Mouse (Mus musculus): Measurements from ENCODE around the gene Pde10a. TPM values are rescaled to one million over a fixed set of nuclear protein-coding genes. Genes with fewer than 3 reads are reported as not detected.

Gene Pde10a
- total RNA-seq (2012; rRNA removed) (0.04 and 0.13 TPM in 2 replicates), total RNA-seq (2014; rRNA removed) (0.07 and 0.21 TPM in 2 replicates), polyA plus RNA-seq (2012; ENCODE audit: insufficient read length, low read depth) (0.23 and 0.41 TPM in 2 replicates)

DNA sequence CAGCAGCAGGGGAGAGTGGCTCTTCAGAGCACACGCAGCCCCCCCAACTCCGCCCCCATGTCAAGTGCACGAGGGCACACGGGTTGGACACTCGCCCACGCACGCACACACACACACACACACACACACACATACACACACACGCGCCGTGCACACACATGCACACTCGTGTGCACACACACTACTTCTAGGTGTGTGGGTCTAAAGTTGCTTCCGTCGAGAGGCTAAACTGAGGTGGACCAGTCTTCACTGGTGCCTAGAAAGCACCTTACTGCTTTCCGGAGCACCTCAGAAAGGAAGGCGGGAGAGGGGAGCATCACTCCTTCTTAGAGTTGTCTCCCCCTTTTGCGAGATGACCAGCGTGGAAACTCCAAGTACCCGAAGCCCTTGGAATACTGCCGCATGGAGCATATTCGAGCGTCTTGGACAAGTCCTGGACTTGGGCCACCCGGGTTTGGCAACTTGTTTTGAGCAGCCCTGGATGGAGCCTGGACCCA, at the start of gene Pde10a:
Gene Pde10a, plus strand, starts transcription at position 148 of the 497 bp plus-strand sequence.
- peak within 1 kb of the TSS; percentile 90 for H3K4me2 ChIP-seq (ENCODE audit: insufficient read depth, low read depth, poor library complexity, severe bottlenecking)
- H3K79me2 ChIP-seq (replicated peaks; ENCODE audit: control insufficient read depth, extremely low read depth, insufficient read depth, poor library complexity, severe bottlenecking): no peaks in the 10 kb centered on the region
- H3K27ac ChIP-seq (ENCODE audit: insufficient read depth, low read depth): no peak within 1 kb of the TSS
- DNase-seq (ENCODE audit: extremely low read depth): no peak
- no peaks in the 10 kb centered on the region for H3K36me3 ChIP-seq (replicated peaks in 1 of 2; ENCODE audit: control insufficient read depth in 1 of 2, insufficient read depth in 1 of 2, low read length in 1 of 2)
- H3K4me3 ChIP-seq (replicated peaks in 1 of 3; ENCODE audit: low read depth in 2 of 3, low read length in 2 of 3, poor library complexity in 1 of 3): peak within 1 kb of the TSS in 1 of 3 experiments; percentile 19
- in situ Hi-C loops (cut with MboI; ENCODE audit: low pct_ligation_motif_present, low pct_unique_long_range_greater_than_20kb, low sequenced_read_pairs) (no loop called here), dilution Hi-C loops (cut with MboI; ENCODE audit: extremely low pct_ligation_motif_present, extremely low pct_unique_long_range_greater_than_20kb, low sequenced_read_pairs) (no loop called here)
- no peak within 1 kb of the TSS for H3K9ac ChIP-seq (ENCODE audit: insufficient read depth, low read depth)
- no peaks in the 10 kb centered on the region for H3K9me3 ChIP-seq (replicated peaks; ENCODE audit: low read length)
- H3K27me3 ChIP-seq (replicated peaks): peaks cover 59% of the 10 kb centered on the region
- TF ChIP-seq MAX (IDR thresholded peaks at IDR 0.05; ENCODE audit: low read length): no peak
- no peak for TF ChIP-seq MXI1 (IDR thresholded peaks at IDR 0.05; ENCODE audit: low read depth, low read length)
- TF ChIP-seq E2F4 (IDR thresholded peaks at IDR 0.05; ENCODE audit: insufficient replicate concordance, low read depth, low read length): no peak
- no peak for TF ChIP-seq USF1 (IDR thresholded peaks at IDR 0.05; ENCODE audit: low read depth, low read length)
- TF ChIP-seq KAT2A (IDR thresholded peaks at IDR 0.05; ENCODE audit: insufficient replicate concordance, low read length): no peak
- TF ChIP-seq MAZ (IDR thresholded peaks at IDR 0.05; ENCODE audit: low read depth, low read length): no peak
- TF ChIP-seq BHLHE40 (IDR thresholded peaks at IDR 0.05; ENCODE audit: low read depth, low read length): no peak
- no peak for TF ChIP-seq ETS1 (conservative IDR thresholded peaks at IDR 0.05; ENCODE audit: low read depth, low read length)
- no peak for TF ChIP-seq SMC3 (IDR thresholded peaks at IDR 0.05; ENCODE audit: low read depth, low read length)
- no peak for TF ChIP-seq ZKSCAN1 (IDR thresholded peaks at IDR 0.05; ENCODE audit: borderline replicate concordance, low read depth, low read length)
- TF ChIP-seq JUN (IDR thresholded peaks at IDR 0.05; ENCODE audit: insufficient read depth, low read depth, low read length): no peak
- no peak for TF ChIP-seq UBTF (IDR thresholded peaks at IDR 0.05; ENCODE audit: low read depth, low read length)
- TF ChIP-seq ELF1 (IDR thresholded peaks at IDR 0.05; ENCODE audit: low read depth, low read length): no peak
- peaks cover 5 to 8% of the 10 kb centered on the region in 2 experiments for H3K4me1 ChIP-seq (ENCODE audit: control insufficient read depth in 1 of 2, insufficient read depth in 2 of 2)

DNA sequence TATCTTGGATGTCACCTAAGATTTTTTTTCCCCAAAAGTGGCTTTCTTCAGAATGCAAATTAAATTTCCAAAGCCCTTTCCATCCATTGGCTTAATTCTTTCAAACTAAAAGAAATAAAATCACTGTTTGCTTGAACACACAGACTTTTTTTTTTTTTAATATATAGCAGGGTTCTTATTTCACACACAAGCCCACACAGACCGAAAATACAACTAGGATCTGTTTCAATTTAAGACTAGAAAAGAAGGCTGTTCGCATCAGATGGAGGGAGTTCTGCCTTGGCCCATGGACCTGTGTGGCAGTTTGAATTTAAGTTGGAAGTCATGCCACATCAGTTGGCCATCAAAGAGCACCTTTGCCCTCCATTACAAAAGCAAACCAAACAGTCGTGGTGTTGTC, 46.6 kb upstream of the Pde10a start:
- in situ Hi-C loops (cut with MboI; ENCODE audit: low pct_ligation_motif_present, low pct_unique_long_range_greater_than_20kb, low sequenced_read_pairs) (no loop called here), dilution Hi-C loops (cut with MboI; ENCODE audit: extremely low pct_ligation_motif_present, extremely low pct_unique_long_range_greater_than_20kb, low sequenced_read_pairs) (no loop called here)
- H3K79me2 ChIP-seq (replicated peaks; ENCODE audit: control insufficient read depth, extremely low read depth, insufficient read depth, poor library complexity, severe bottlenecking): no peaks in the 10 kb centered on the region
- no peak overlapping the region for H3K4me2 ChIP-seq (ENCODE audit: insufficient read depth, low read depth, poor library complexity, severe bottlenecking)
- no peaks in the 10 kb centered on the region for H3K4me1 ChIP-seq (ENCODE audit: control insufficient read depth in 1 of 2, insufficient read depth in 2 of 2)
- peaks cover 4% of the 10 kb centered on the region for H3K9me3 ChIP-seq (replicated peaks; ENCODE audit: low read length)
- no peak overlapping the region for H3K9ac ChIP-seq (ENCODE audit: insufficient read depth, low read depth)
- H3K27ac ChIP-seq (ENCODE audit: insufficient read depth, low read depth): no peak overlapping the region
- DNase-seq (ENCODE audit: extremely low read depth): no peak
- H3K36me3 ChIP-seq (replicated peaks in 1 of 2; ENCODE audit: control insufficient read depth in 1 of 2, insufficient read depth in 1 of 2, low read length in 1 of 2): no peaks in the 10 kb centered on the region
- H3K27me3 ChIP-seq (replicated peaks): peaks cover 14% of the 10 kb centered on the region
- no peak overlapping the region for H3K4me3 ChIP-seq (replicated peaks in 1 of 3; ENCODE audit: low read depth in 2 of 3, low read length in 2 of 3, poor library complexity in 1 of 3)
- no peak for TF ChIP-seq UBTF (IDR thresholded peaks at IDR 0.05; ENCODE audit: low read depth, low read length)
- TF ChIP-seq E2F4 (IDR thresholded peaks at IDR 0.05; ENCODE audit: insufficient replicate concordance, low read depth, low read length): no peak
- no peak for TF ChIP-seq POLR2AphosphoS2 (IDR thresholded peaks at IDR 0.05; ENCODE audit: low read depth, low read length)
- no peak for TF ChIP-seq TBP (conservative IDR thresholded peaks at IDR 0.05; ENCODE audit: low read depth, low read length)
- no peak for TF ChIP-seq MAZ (IDR thresholded peaks at IDR 0.05; ENCODE audit: low read depth, low read length)
- no peak for TF ChIP-seq IRF4 (IDR thresholded peaks at IDR 0.05; ENCODE audit: low read depth, low read length)
- TF ChIP-seq RCOR1 (conservative IDR thresholded peaks at IDR 0.05; ENCODE audit: low read depth, low read length): no peak
- no peak for TF ChIP-seq ZNF384 (IDR thresholded peaks at IDR 0.05; ENCODE audit: low read depth, low read length)
- TF ChIP-seq MAX (IDR thresholded peaks at IDR 0.05; ENCODE audit: low read length): no peak
- no peak for TF ChIP-seq GABPA (IDR thresholded peaks at IDR 0.05; ENCODE audit: insufficient replicate concordance, low read depth, low read length)
- TF ChIP-seq MXI1 (IDR thresholded peaks at IDR 0.05; ENCODE audit: low read depth, low read length): no peak
- no peak for TF ChIP-seq POLR2A (IDR thresholded peaks at IDR 0.05; ENCODE audit: low read depth, low read length)
- TF ChIP-seq HCFC1 (IDR thresholded peaks at IDR 0.05; ENCODE audit: low read depth, low read length): no peak
- TF ChIP-seq MEF2A (IDR thresholded peaks at IDR 0.05; ENCODE audit: borderline replicate concordance, low read depth, low read length): no peak
- TF ChIP-seq SIN3A (IDR thresholded peaks at IDR 0.05; ENCODE audit: low read length): no peak
- TF ChIP-seq KAT2A (IDR thresholded peaks at IDR 0.05; ENCODE audit: insufficient replicate concordance, low read length): no peak
- TF ChIP-seq BHLHE40 (IDR thresholded peaks at IDR 0.05; ENCODE audit: low read depth, low read length): no peak
- no peak for TF ChIP-seq MAFK (IDR thresholded peaks at IDR 0.05; ENCODE audit: insufficient replicate concordance, low read length)

Measured in CH12.LX (cell line).